Mouse (Mus musculus) limb, embryonic 14.5 days (tissue): ENCODE results near the gene Ranbp9. TPM values are rescaled to one million over a fixed set of nuclear protein-coding genes. Genes with fewer than 3 reads are reported as not detected.

Source experiments
- ATAC-seq: fragments of 200-750 bp; cut with Nextera tagmentation; 2 replicates; pipeline ENCODE4 v1.8.0; 2017; ENCODE audit warnings: low read depth, moderate number of reproducible peaks, moderate TSS enrichment; ENCODE audit not compliant: low FRiP score
- DNase-seq: peaks from one replicate; pipeline ENCODE4 v3.0.0-alpha.2; 2015; ENCODE audit warnings: low spot score
- H3K27ac ChIP-seq: fragments of 300-500 bp; sonication (generic); replicated peaks from 2 replicates; pipeline ENCODE4 v1.5.1; 2014; ENCODE audit warnings: low read depth, mild to moderate bottlenecking, low read length, moderate library complexity, mixed read lengths
- H3K27me3 ChIP-seq: fragments of 300-500 bp; sonication (generic); 2 replicates; pipeline ENCODE4 v1.6.1; 2014; ENCODE audit warnings: low read length, mixed read lengths; ENCODE audit not compliant: control insufficient read depth, insufficient read depth
- H3K36me3 ChIP-seq: fragments of 300-500 bp; sonication (generic); 2 replicates; pipeline ENCODE4 v1.6.1; 2014; ENCODE audit warnings: mild to moderate bottlenecking, low read length, moderate library complexity, mixed read lengths; ENCODE audit not compliant: control insufficient read depth, insufficient read depth
- H3K4me1 ChIP-seq: fragments of 300-500 bp; sonication (generic); 2 replicates; pipeline ENCODE4 v1.6.1; 2014; ENCODE audit warnings: antibody characterized with exemption, low read length, mixed read lengths; ENCODE audit not compliant: control insufficient read depth, insufficient read depth
- H3K4me2 ChIP-seq: fragments of 300-500 bp; sonication (generic); replicated peaks from 2 replicates; pipeline ENCODE4 v1.6.1; 2014; ENCODE audit warnings: low read depth, mild to moderate bottlenecking, low read length, moderate library complexity; ENCODE audit not compliant: severe bottlenecking
- H3K4me3 ChIP-seq: fragments of 300-500 bp; sonication (generic); replicated peaks from 2 replicates; pipeline ENCODE4 v1.5.1; 2014; ENCODE audit warnings: low read length
- H3K9ac ChIP-seq: fragments of 300-500 bp; sonication (generic); 2 replicates; pipeline ENCODE4 v1.6.1; 2014; ENCODE audit warnings: mild to moderate bottlenecking, low read depth, low read length, moderate library complexity; ENCODE audit not compliant: severe bottlenecking
- H3K9me3 ChIP-seq: fragments of 300-500 bp; sonication (generic); 2 replicates; pipeline ENCODE4 v1.6.1; 2016; ENCODE audit warnings: low read length; ENCODE audit not compliant: control insufficient read depth
- POLR2A ChIP-seq: fragments of 200-500 bp; IDR thresholded peaks from 2 replicates; pipeline ENCODE4 v1.8.0; 2012; ENCODE audit warnings: inconsistent platforms, mild to moderate bottlenecking, moderate library complexity, borderline replicate concordance; ENCODE audit not compliant: insufficient read depth, insufficient read length; ENCODE audit errors: extremely low read depth
- WGBS: fragments of 180-500 bp; shearing (Covaris S2); extraction: QIAGEN DNeasy Blood & Tissue Kit; methylation state at CpG from one replicate; pipeline ENCODE4 v1.1.7; 2014; 5-methylcytosine and 5-hydroxymethylcytosine counted together
- polyA plus RNA-seq, 2 experiments: library from polyadenylated mRNA; depleted of rRNA in 1 of 2; stranded (reverse) in 1 of 2; unstranded in 1 of 2; fragments of >200 nt; fragmentation: Nextera tagmentation in 1 of 2; extraction: Ambion mirVana in 1 of 2; gene quantifications; 2 replicates each; pipeline versions ENCODE4 v1.2.1 to v1.2.3; 2012 to 2014

Ranbp9 gene
- polyA plus RNA-seq, 2 experiments: 12.6 to 36.9 TPM

- no peak overlapping the region for H3K4me3 ChIP-seq
- TF ChIP-seq POLR2A: no peak
- no peak overlapping the region for H3K27ac ChIP-seq
- 0 out of 2 replicates have a peak, but pooled peaks cover 7% of the 10 kb centered on the region for H3K4me1 ChIP-seq
- H3K9me3 ChIP-seq: no peaks in the 10 kb centered on the region
- WGBS: 66% methylated on average over 4 of the region's 4 CpGs
- ATAC-seq (no peak), DNase-seq (no peak)
- H3K4me2 ChIP-seq: no peak overlapping the region
- H3K9ac ChIP-seq: no peak overlapping the region
- no peaks in the 10 kb centered on the region for H3K27me3 ChIP-seq
- no peaks in the 10 kb centered on the region for H3K36me3 ChIP-seq
Observed at GRCm38 (mm10) chr13:43353356-43353755, 127.7 kb downstream of the Ranbp9 start.

Other genes starting within 250 kb of the Ranbp9 start
- gene Gfod1, start 177.1 kb downstream of the Ranbp9 start, polyA plus RNA-seq (2012; rRNA removed): 2.8 and 3.0 TPM in 2 replicates
- gene Gfod1, start 177.1 kb downstream of the Ranbp9 start, polyA plus RNA-seq (2014; fragmentation: Nextera tagmentation; extraction: Ambion mirVana): 1.2 and 1.6 TPM in 2 replicates
- gene Sirt5, start 115.8 kb downstream of the Ranbp9 start, polyA plus RNA-seq (2012; rRNA removed): 21.5 and 23.0 TPM in 2 replicates
- gene Sirt5, start 115.8 kb downstream of the Ranbp9 start, polyA plus RNA-seq (2014; fragmentation: Nextera tagmentation; extraction: Ambion mirVana): 23.9 and 26.8 TPM in 2 replicates
- gene Nol7, start 82.9 kb downstream of the Ranbp9 start, polyA plus RNA-seq (2012; rRNA removed): 57.4 and 96.1 TPM in 2 replicates
- gene Nol7, start 82.9 kb downstream of the Ranbp9 start, polyA plus RNA-seq (2014; fragmentation: Nextera tagmentation; extraction: Ambion mirVana): 138 and 148 TPM in 2 replicates
- 19.7 and 23.1 TPM in 2 replicates for gene Mcur1, start 78.9 kb upstream of the Ranbp9 start, polyA plus RNA-seq (2012; rRNA removed)
- gene Mcur1, start 78.9 kb upstream of the Ranbp9 start, polyA plus RNA-seq (2014; fragmentation: Nextera tagmentation; extraction: Ambion mirVana): 18.1 and 20.5 TPM in 2 replicates
- 4.7 and 5.4 TPM in 2 replicates for gene Rnf182, start 134.4 kb upstream of the Ranbp9 start, polyA plus RNA-seq (2012; rRNA removed)
- 8.6 and 9.2 TPM in 2 replicates for gene Rnf182, start 134.4 kb upstream of the Ranbp9 start, polyA plus RNA-seq (2014; fragmentation: Nextera tagmentation; extraction: Ambion mirVana)